In the genomic region with DNA sequence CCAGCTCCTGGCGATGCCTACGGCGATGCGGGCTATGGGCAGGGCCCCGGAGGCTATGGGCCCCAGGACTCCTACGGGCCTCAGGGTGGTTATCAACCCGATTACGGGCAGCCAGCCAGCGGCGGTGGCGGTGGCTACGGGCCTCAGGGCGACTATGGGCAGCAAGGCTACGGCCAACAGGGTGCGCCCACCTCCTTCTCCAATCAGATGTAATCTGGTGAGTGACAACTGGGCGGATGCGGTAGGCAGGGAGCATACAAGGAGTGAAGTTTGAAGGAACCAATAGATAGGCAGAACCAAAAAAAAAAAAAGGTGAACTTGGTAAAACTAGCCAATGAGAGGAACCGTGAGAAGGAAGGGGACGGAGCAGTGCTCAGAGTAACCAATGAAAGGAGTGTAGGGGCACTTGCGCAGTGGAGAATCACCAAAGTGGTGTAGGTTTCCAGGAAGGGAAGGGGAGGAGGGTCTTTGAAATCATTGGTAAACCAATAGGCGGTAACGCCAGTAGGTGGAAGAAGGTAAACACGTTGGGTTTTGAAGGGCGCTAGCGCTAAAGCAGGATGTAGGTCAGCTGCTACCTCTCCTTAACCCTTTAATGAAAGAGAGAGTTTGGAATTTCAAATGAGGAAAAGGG, we compare ENCODE assay signal across 8 mouse cellular contexts. TPM values are rescaled to one million over a fixed set of nuclear protein-coding genes. Genes with fewer than 3 reads are reported as not detected.
DNase-seq lines count a peak whose midpoint lies in the region; ATAC-seq and TF ChIP-seq lines count a peak whose summit lies in the region.

No protein-coding gene starts in this region.

- TF ChIP-seq CTCF in MEL (IDR thresholded peaks at IDR 0.05 in 2 of 3, conservative IDR thresholded peaks at IDR 0.05 in 1 of 3; ENCODE audit: control insufficient read depth in 1 of 3, insufficient read depth in 1 of 3, low read depth in 2 of 3, low read length in 3 of 3, poor library complexity in 1 of 3, severe bottlenecking in 1 of 3), result peak in 2 of 3 experiments; percentile 29 to 31; a peak in 3 of 6 replicates
- peak; percentile 47 for TF ChIP-seq CTCF in layer of hippocampus, adult 2 months (conservative IDR thresholded peaks at IDR 0.05)

- TF ChIP-seq POLR2A in MEL (IDR thresholded peaks at IDR 0.05; ENCODE audit: control insufficient read depth in 1 of 2, insufficient read depth in 1 of 2, low read depth in 1 of 2, low read length in 2 of 2, poor library complexity in 1 of 2), result peak; percentile 63 to 84

- peak overlapping the region; percentile 68 to 80 for H3K4me3 ChIP-seq in MEL (ENCODE audit: control insufficient read depth in 1 of 2, insufficient read depth in 1 of 2, low read depth in 2 of 2, low read length in 2 of 2)
- H3K4me3 ChIP-seq in forebrain, embryonic 15.5 days, result peak overlapping the region; percentile 42
- peak overlapping the region; percentile 53 for H3K4me3 ChIP-seq in layer of hippocampus, adult 2 months

- peak; percentile 99 for DNase-seq in MEL (ENCODE audit: low read depth, low spot score)
- peak; percentile 70 for DNase-seq in cerebellum, adult 11-12 months
- DNase-seq in heart, postnatal 36 days, result peak; percentile 74 to 81
- peak; percentile 47 to 67 for DNase-seq in layer of hippocampus, adult 2 months (ENCODE audit: low spot score in 2 of 2)
- DNase-seq in lung, postnatal 10 days, result peak; percentile 91
- DNase-seq in ovary, postnatal 14 days (ENCODE audit: low spot score), result peak; percentile 49
- DNase-seq in thymus, postnatal 14 days, result peak; percentile 80

- intact Hi-C loops in heart, postnatal 36 days (cut with DNase I), result loop anchor here (2.0 to 5.0 kb wide), 2 partner anchors 30 to 44 kb away; no protein-coding TSS in a partner anchor

- peaks cover 0 to 9% of the 10 kb centered on the region in 2 experiments; a peak in 2 of 4 replicates for H3K4me1 ChIP-seq in MEL (ENCODE audit: control insufficient read depth in 1 of 2, insufficient read depth in 2 of 2, low read length in 2 of 2)
- H3K4me1 ChIP-seq in forebrain, embryonic 15.5 days, result peaks cover 12% of the 10 kb centered on the region; the same call in 1 of the 2 replicates

- H3K9me3 ChIP-seq in MEL (replicated peaks; ENCODE audit: insufficient read depth, low read length), result no peaks in the 10 kb centered on the region
- no peaks in the 10 kb centered on the region for H3K9me3 ChIP-seq in forebrain, embryonic 15.5 days

- 20% methylated on average over 25 of the region's 25 CpGs for WGBS in forebrain, embryonic 15.5 days

- H3K27ac ChIP-seq in MEL (ENCODE audit: control insufficient read depth, low read depth, low read length), result peak overlapping the region; percentile 80
- H3K27ac ChIP-seq in forebrain, embryonic 15.5 days (replicated peaks), result peak overlapping the region; percentile 80
- H3K27ac ChIP-seq in layer of hippocampus, adult 2 months, result peak overlapping the region; percentile 88

- peak overlapping the region; percentile 92 for H3K9ac ChIP-seq in MEL (ENCODE audit: control insufficient read depth, low read depth, low read length, poor library complexity, severe bottlenecking)
- peak overlapping the region; percentile 49 for H3K9ac ChIP-seq in forebrain, embryonic 15.5 days (replicated peaks)

- no peaks in the 10 kb centered on the region for H3K27me3 ChIP-seq in MEL (ENCODE audit: control insufficient read depth in 1 of 2, insufficient read depth in 2 of 2, low read length in 2 of 2)
- no peaks in the 10 kb centered on the region for H3K27me3 ChIP-seq in forebrain, embryonic 15.5 days

- peak; percentile 97 for ATAC-seq in forebrain, embryonic 15.5 days (replicated peaks)

- no peak; a peak in 1 of 4 replicates for TF ChIP-seq EP300 in MEL (IDR thresholded peaks at IDR 0.05; ENCODE audit: low read depth in 1 of 2, low read length in 2 of 2)

- H3K79me2 ChIP-seq in MEL (ENCODE audit: control insufficient read depth, insufficient read depth, low read length, poor library complexity), result peaks cover 4% of the 10 kb centered on the region; the same call in 1 of the 2 replicates

- peaks cover 0 to 3% of the 10 kb centered on the region in 2 experiments; a peak in 2 of 4 replicates for H3K36me3 ChIP-seq in MEL (ENCODE audit: control insufficient read depth in 1 of 2, insufficient read depth in 2 of 2, low read length in 2 of 2)
- peaks cover 13% of the 10 kb centered on the region; the same call in 1 of the 2 replicates for H3K36me3 ChIP-seq in forebrain, embryonic 15.5 days

- H3K4me2 ChIP-seq in forebrain, embryonic 15.5 days (replicated peaks), result peak overlapping the region; percentile 52

- no peak for TF ChIP-seq RAD21 in MEL (IDR thresholded peaks at IDR 0.05; ENCODE audit: low read depth, low read length)

TF ChIP-seq in MEL, 35 proteins besides CTCF, POLR2A, EP300 and RAD21 (continues in another document):
- TF ChIP-seq ZC3H11A (IDR thresholded peaks at IDR 0.05; ENCODE audit: low read depth, low read length) (no peak), TCF12 (IDR thresholded peaks at IDR 0.05; ENCODE audit: low read depth, low read length) (peak; percentile 27; the same call in 1 of the 2 replicates), CHD2 (IDR thresholded peaks at IDR 0.05; ENCODE audit: low read length) (peak; percentile 92), POLR2AphosphoS5 (IDR thresholded peaks at IDR 0.05; ENCODE audit: borderline replicate concordance, low read depth, low read length) (no peak), USF2 (IDR thresholded peaks at IDR 0.05; ENCODE audit: borderline replicate concordance in 1 of 2, insufficient read depth in 1 of 2, low read depth in 1 of 2, low read length in 2 of 2) (no peak), ZNF384 (IDR thresholded peaks at IDR 0.05; ENCODE audit: low read depth, low read length) (peak; percentile 100), ZMIZ1 (IDR thresholded peaks at IDR 0.05; ENCODE audit: low read depth, low read length) (peak; percentile 64; the same call in 1 of the 2 replicates), MAX (IDR thresholded peaks at IDR 0.05; ENCODE audit: low read length) (peak; percentile 75), RCOR1 (IDR thresholded peaks at IDR 0.05; ENCODE audit: low read depth, low read length) (no peak), SMC3 (IDR thresholded peaks at IDR 0.05; ENCODE audit: low read depth, low read length) (peak; percentile 30; the same call in 1 of the 2 replicates), UBTF (IDR thresholded peaks at IDR 0.05; ENCODE audit: borderline replicate concordance, insufficient read depth, low read depth, low read length) (0 out of 2 replicates have a peak, but pooled peaks have one; percentile 21), SIN3A (IDR thresholded peaks at IDR 0.05; ENCODE audit: low read length) (peak; percentile 97), KAT2A (conservative IDR thresholded peaks at IDR 0.05; ENCODE audit: low read depth, low read length) (peak; percentile 69), HCFC1 (IDR thresholded peaks at IDR 0.05; ENCODE audit: low read depth, low read length) (peak; percentile 88), USF1 (IDR thresholded peaks at IDR 0.05; ENCODE audit: low read depth, low read length) (0 out of 2 replicates have a peak, but pooled peaks have one; percentile 7), ELF1 (IDR thresholded peaks at IDR 0.05; ENCODE audit: low read depth, low read length) (peak; percentile 94), MYC (IDR thresholded peaks at IDR 0.05; ENCODE audit: low read depth, low read length) (peak; percentile 84), BHLHE40 (IDR thresholded peaks at IDR 0.05; ENCODE audit: borderline replicate concordance, low read depth, low read length) (no peak), ZKSCAN1 (IDR thresholded peaks at IDR 0.05; ENCODE audit: low read depth, low read length) (peak; percentile 80; the same call in 1 of the 2 replicates), JUND (IDR thresholded peaks at IDR 0.05; ENCODE audit: low read depth, low read length) (no peak), NRF1 (IDR thresholded peaks at IDR 0.05; ENCODE audit: insufficient read depth, low read depth, low read length, poor library complexity, severe bottlenecking) (peak; percentile 98)

RNA-seq across cellular contexts. Expression of a gene that starts 8.3 kb away (rescaled TPM):
- total RNA-seq in MEL (2012; rRNA removed), result 1.2 TPM in 2 replicates
- polyA plus RNA-seq in MEL (2012; ENCODE audit: insufficient read depth in 1 of 2, insufficient read length in 2 of 2, low read depth in 1 of 2, low replicate concordance in 2 of 2, missing spikeins in 1 of 2), result 1 to 10 TPM in 1 of 2 experiments, not detected in 1; 3.3 TPM
- polyA plus RNA-seq in forebrain, embryonic 15.5 days (2015; fragmentation: Nextera tagmentation; extraction: Ambion mirVana), result 1.3 and 1.9 TPM in 2 replicates
- total RNA-seq in heart, postnatal 36 days (2021), result 10 to 100 TPM; 17.0 to 26.0 TPM
- 1 to 10 TPM; 1.0 to 1.1 TPM for total RNA-seq in layer of hippocampus, adult 2 months (2021)

RNA-seq across cellular contexts. Expression of a gene that starts 10.5 kb away (rescaled TPM):
- 0.54 and 0.56 TPM in 2 replicates for total RNA-seq in MEL (2012; rRNA removed)
- 1 to 10 TPM in 1 of 2 experiments, not detected in 1; 2.3 TPM for polyA plus RNA-seq in MEL (2012; ENCODE audit: insufficient read depth in 1 of 2, insufficient read length in 2 of 2, low read depth in 1 of 2, low replicate concordance in 2 of 2, missing spikeins in 1 of 2)
- 109 and 120 TPM in 2 replicates for polyA plus RNA-seq in forebrain, embryonic 15.5 days (2015; fragmentation: Nextera tagmentation; extraction: Ambion mirVana)
- total RNA-seq in heart, postnatal 36 days (2021), result 1 to 10 TPM; 1.0 to 2.6 TPM
- 1,000 to 10,000 TPM; 1,738 to 1,877 TPM for total RNA-seq in layer of hippocampus, adult 2 months (2021)

RNA-seq across cellular contexts. Expression of a gene that starts 22.4 kb away (rescaled TPM):
- 95.7 and 148 TPM in 2 replicates for total RNA-seq in MEL (2012; rRNA removed)
- polyA plus RNA-seq in MEL (2012; ENCODE audit: insufficient read depth in 1 of 2, insufficient read length in 2 of 2, low read depth in 1 of 2, low replicate concordance in 2 of 2, missing spikeins in 1 of 2), result 100 to 1,000 TPM; 163 to 407 TPM
- 36.8 and 40.0 TPM in 2 replicates for polyA plus RNA-seq in forebrain, embryonic 15.5 days (2015; fragmentation: Nextera tagmentation; extraction: Ambion mirVana)
- 10 to 100 TPM; 48.4 to 62.1 TPM for total RNA-seq in heart, postnatal 36 days (2021)
- 1 to 10 TPM; 4.9 to 5.4 TPM for total RNA-seq in layer of hippocampus, adult 2 months (2021)

RNA-seq across cellular contexts. Expression of a gene that starts 32.3 kb away (rescaled TPM):
- total RNA-seq in MEL (2012; rRNA removed), result 0.15 and 0.20 TPM in 2 replicates
- under 1 TPM in 1 of 2 experiments, not detected in 1; 0.33 TPM for polyA plus RNA-seq in MEL (2012; ENCODE audit: insufficient read depth in 1 of 2, insufficient read length in 2 of 2, low read depth in 1 of 2, low replicate concordance in 2 of 2, missing spikeins in 1 of 2)
- 0.11 and 0.13 TPM in 2 replicates for polyA plus RNA-seq in forebrain, embryonic 15.5 days (2015; fragmentation: Nextera tagmentation; extraction: Ambion mirVana)
- total RNA-seq in heart, postnatal 36 days (2021), result 10 to 100 TPM; 25.2 to 33.2 TPM
- under 1 TPM; 0.31 to 0.52 TPM for total RNA-seq in layer of hippocampus, adult 2 months (2021)

RNA-seq across cellular contexts. Expression of a gene that starts 41.9 kb away (rescaled TPM):
- 0.03 TPM in 1 of 2 replicates, not detected in the other for total RNA-seq in MEL (2012; rRNA removed)
- polyA plus RNA-seq in MEL (2012; ENCODE audit: insufficient read depth in 1 of 2, insufficient read length in 2 of 2, low read depth in 1 of 2, low replicate concordance in 2 of 2, missing spikeins in 1 of 2), result under 1 TPM in 1 of 2 experiments, not detected in 1; 0.17 TPM
- 0.05 and 0.19 TPM in 2 replicates for polyA plus RNA-seq in forebrain, embryonic 15.5 days (2015; fragmentation: Nextera tagmentation; extraction: Ambion mirVana)
- total RNA-seq in heart, postnatal 36 days (2021), result not detected
- under 1 TPM in 1 of 2 experiments, not detected in 1; 0.08 TPM for total RNA-seq in layer of hippocampus, adult 2 months (2021)

Comparison
In these comparisons a context has a peak if more than half of its experiments do, and no peak if none do; other contexts are left out.
1. Peak in every context shown above with its lines: DNase-seq, ATAC-seq, H3K4me3 ChIP-seq and H3K27ac ChIP-seq.
2. DNase-seq: peak in every context shown above with its lines; median percentile 99 in MEL; 91 in lung, postnatal 10 days; 80 in thymus, postnatal 14 days; 78 in heart, postnatal 36 days; 70 in cerebellum, adult 11-12 months; 57 in layer of hippocampus, adult 2 months; 49 in ovary, postnatal 14 days.
3. RNA of a gene that starts 10.5 kb away (total RNA-seq): 1,738 to 1,877 TPM in layer of hippocampus, adult 2 months; 1.0 to 2.6 TPM in heart, postnatal 36 days and 0.54 to 0.56 TPM in MEL; every median in the first group is over 100 times any median in the second.
4. RNA of a gene that starts 22.4 kb away (total RNA-seq): 95.7 to 148 TPM in MEL and 48.4 to 62.1 TPM in heart, postnatal 36 days; 4.9 to 5.4 TPM in layer of hippocampus, adult 2 months; every median in the first group is over 4 times any median in the second.